25 mouse cellular contexts compared by ENCODE assay signal in genomic region chr3:63872818-63873217, GRCm38 (mm10). TPM values are rescaled to one million over a fixed set of nuclear protein-coding genes. Genes with fewer than 3 reads are reported as not detected.
A peak's percentile ranks its signal among the peaks of the same experiment; 100 is the strongest.
DNase-seq lines count a peak whose midpoint lies in the region; ATAC-seq lines count a peak whose summit lies in the region.
"Had no signal": no experiment of that assay in that cellular context is flagged by ENCODE, and none has a peak within 500 bp of the region (broad histone marks: within the 10 kb centered on the region; RNA-seq: fewer than 3 reads in every experiment).

No protein-coding gene starts in this region.

- no peak for ATAC-seq in hindbrain, embryonic 14.5 days (ENCODE audit: low FRiP score)
- ATAC-seq in midbrain, embryonic 11.5 days (ENCODE audit: low FRiP score), result peak; percentile 36; the same call in 1 of the 2 replicates
- ATAC-seq: activated CD4-positive, CD25-positive, alpha-beta regulatory T cell, adult 4 months; forebrain, embryonic 16.5 days; intestine, postnatal 0 days had no signal

- H3K4me2 ChIP-seq in hindbrain, embryonic 14.5 days (replicated peaks), result no peak overlapping the region
- H3K4me2 ChIP-seq in midbrain, embryonic 11.5 days, result no peak overlapping the region
- H3K4me2 ChIP-seq: embryonic facial prominence, embryonic 13.5 days; forebrain, embryonic 12.5 days; heart, embryonic 13.5 days; hindbrain, embryonic 15.5 days had no signal

- peaks cover 29% of the 10 kb centered on the region for H3K36me3 ChIP-seq in hindbrain, embryonic 10.5 days
- H3K36me3 ChIP-seq in hindbrain, embryonic 14.5 days (replicated peaks; ENCODE audit: control insufficient read depth, insufficient read depth), result no peaks in the 10 kb centered on the region
- no peaks in the 10 kb centered on the region for H3K36me3 ChIP-seq in midbrain, embryonic 11.5 days (ENCODE audit: control insufficient read depth, insufficient read depth, low read length)
- H3K36me3 ChIP-seq in midbrain, embryonic 10.5 days, result peaks cover 28% of the 10 kb centered on the region
- H3K36me3 ChIP-seq: embryonic facial prominence, embryonic 13.5 days; heart, embryonic 10.5 days; heart, embryonic 13.5 days; hindbrain, embryonic 15.5 days had no signal

- peaks cover 30% of the 10 kb centered on the region for H3K4me1 ChIP-seq in hindbrain, embryonic 10.5 days (replicated peaks)
- peaks cover 12% of the 10 kb centered on the region for H3K4me1 ChIP-seq in hindbrain, embryonic 14.5 days (replicated peaks; ENCODE audit: control insufficient read depth, insufficient read depth, low read length)
- H3K4me1 ChIP-seq in midbrain, embryonic 11.5 days (ENCODE audit: control insufficient read depth, insufficient read depth, low read length), result peaks cover 15% of the 10 kb centered on the region
- H3K4me1 ChIP-seq in midbrain, embryonic 10.5 days, result peaks cover 32% of the 10 kb centered on the region
- H3K4me1 ChIP-seq: heart, embryonic 10.5 days; heart, embryonic 13.5 days; hindbrain, embryonic 15.5 days had no signal

- WGBS in hindbrain, embryonic 10.5 days, result 27% methylated on average over 1 of the region's 1 CpGs
- WGBS in hindbrain, embryonic 14.5 days, result 32% methylated on average over 1 of the region's 1 CpGs
- 14% methylated on average over 1 of the region's 1 CpGs for WGBS in midbrain, embryonic 11.5 days
- WGBS in midbrain, embryonic 10.5 days, result 19% methylated on average over 1 of the region's 1 CpGs

- H3K9me3 ChIP-seq in hindbrain, embryonic 10.5 days, result no peaks in the 10 kb centered on the region
- no peaks in the 10 kb centered on the region for H3K9me3 ChIP-seq in hindbrain, embryonic 14.5 days (ENCODE audit: control insufficient read depth, low read length)
- no peaks in the 10 kb centered on the region for H3K9me3 ChIP-seq in midbrain, embryonic 11.5 days (ENCODE audit: control insufficient read depth, low read length)
- H3K9me3 ChIP-seq in midbrain, embryonic 10.5 days (replicated peaks), result no peaks in the 10 kb centered on the region
- H3K9me3 ChIP-seq: embryonic facial prominence, embryonic 13.5 days; forebrain, embryonic 12.5 days; heart, embryonic 10.5 days; heart, embryonic 13.5 days; hindbrain, embryonic 15.5 days had no signal

- DNase-seq in embryo, embryonic 10.5 days (ENCODE audit: low spot score), result peak; percentile 4
- no peak for DNase-seq in embryo, embryonic 9.5 days (ENCODE audit: extremely low spot score)
- no peak for DNase-seq in hindbrain, embryonic 10.5 days (ENCODE audit: low spot score)
- no peak for DNase-seq in hindbrain, embryonic 14.5 days (ENCODE audit: low spot score)
- no peak for DNase-seq in midbrain, embryonic 11.5 days (ENCODE audit: low spot score, missing footprints)
- DNase-seq in midbrain, embryonic 10.5 days (ENCODE audit: low spot score), result no peak
- DNase-seq: adrenal gland, adult 8-10 months; adrenal gland, postnatal 25 days; cerebellum, adult 11-12 months; cerebellum, adult 8-10 months; cerebellum, postnatal 10 days; cerebellum, postnatal 36 days; gastrocnemius, postnatal 10 days; gastrocnemius, postnatal 36 days; heart, adult 2 months; heart, postnatal 14 days; heart, postnatal 4 days had no signal

- no peaks in the 10 kb centered on the region for H3K27me3 ChIP-seq in hindbrain, embryonic 10.5 days (ENCODE audit: insufficient read depth, poor library complexity, severe bottlenecking)
- no peaks in the 10 kb centered on the region for H3K27me3 ChIP-seq in hindbrain, embryonic 14.5 days (ENCODE audit: control insufficient read depth, insufficient read depth, low read length)
- H3K27me3 ChIP-seq in midbrain, embryonic 11.5 days (ENCODE audit: control insufficient read depth, insufficient read depth, low read length), result no peaks in the 10 kb centered on the region
- no peaks in the 10 kb centered on the region for H3K27me3 ChIP-seq in midbrain, embryonic 10.5 days (ENCODE audit: low read depth, poor library complexity, severe bottlenecking)
- H3K27me3 ChIP-seq: embryonic facial prominence, embryonic 13.5 days; forebrain, embryonic 12.5 days; heart, embryonic 13.5 days; hindbrain, embryonic 15.5 days had no signal

- peak overlapping the region; percentile 66 for H3K27ac ChIP-seq in hindbrain, embryonic 10.5 days
- H3K27ac ChIP-seq in hindbrain, embryonic 14.5 days, result no peak overlapping the region
- no peak overlapping the region for H3K27ac ChIP-seq in midbrain, embryonic 11.5 days (ENCODE audit: low read depth, low read length)
- H3K27ac ChIP-seq in midbrain, embryonic 10.5 days (replicated peaks), result no peak overlapping the region; the same call in 1 of the 2 replicates
- H3K27ac ChIP-seq: embryonic facial prominence, embryonic 13.5 days; forebrain, embryonic 12.5 days; heart, adult 2 months; heart, embryonic 10.5 days; heart, embryonic 13.5 days; hindbrain, embryonic 15.5 days had no signal

- no peak overlapping the region for H3K4me3 ChIP-seq in hindbrain, embryonic 10.5 days
- H3K4me3 ChIP-seq in hindbrain, embryonic 14.5 days (replicated peaks; ENCODE audit: low read length), result no peak overlapping the region
- no peak overlapping the region for H3K4me3 ChIP-seq in midbrain, embryonic 11.5 days (ENCODE audit: low read depth, low read length)
- no peak overlapping the region for H3K4me3 ChIP-seq in midbrain, embryonic 10.5 days
- H3K4me3 ChIP-seq: embryonic facial prominence, embryonic 13.5 days; forebrain, embryonic 12.5 days; heart, adult 2 months; heart, embryonic 10.5 days; heart, embryonic 13.5 days; hindbrain, embryonic 15.5 days had no signal

- H3K9ac ChIP-seq in hindbrain, embryonic 14.5 days, result no peak overlapping the region
- H3K9ac ChIP-seq in midbrain, embryonic 11.5 days (ENCODE audit: low read length), result no peak overlapping the region
- H3K9ac ChIP-seq: embryonic facial prominence, embryonic 13.5 days; forebrain, embryonic 12.5 days; heart, embryonic 13.5 days; hindbrain, embryonic 15.5 days had no signal

RNA-seq across cellular contexts. Expression of gene Plch1, which starts 26.5 kb away (rescaled TPM):
- 28.4 and 32.4 TPM in 2 replicates for polyA plus RNA-seq in hindbrain, embryonic 10.5 days (2016; fragmentation: Nextera tagmentation; extraction: Ambion mirVana)
- polyA plus RNA-seq in hindbrain, embryonic 14.5 days (2014; fragmentation: Nextera tagmentation; extraction: Ambion mirVana), result 11.3 and 12.3 TPM in 2 replicates
- 38.7 and 43.6 TPM in 2 replicates for polyA plus RNA-seq in midbrain, embryonic 11.5 days (2014; fragmentation: Nextera tagmentation; extraction: Ambion mirVana)
- polyA plus RNA-seq in midbrain, embryonic 10.5 days (2016; fragmentation: Nextera tagmentation; extraction: Ambion mirVana), result 27.5 and 33.1 TPM in 2 replicates
- polyA plus RNA-seq: activated CD4-positive, CD25-positive, alpha-beta regulatory T cell, adult 4 months had no signal

RNA-seq across cellular contexts. Expression of gene E130311K13Rik, which starts 56.5 kb away (rescaled TPM):
- polyA plus RNA-seq in hindbrain, embryonic 10.5 days (2016; fragmentation: Nextera tagmentation; extraction: Ambion mirVana), result 2.8 and 3.2 TPM in 2 replicates
- polyA plus RNA-seq in hindbrain, embryonic 14.5 days (2014; fragmentation: Nextera tagmentation; extraction: Ambion mirVana), result 6.2 and 7.5 TPM in 2 replicates
- 2.3 and 3.4 TPM in 2 replicates for polyA plus RNA-seq in midbrain, embryonic 11.5 days (2014; fragmentation: Nextera tagmentation; extraction: Ambion mirVana)
- 2.7 and 3.3 TPM in 2 replicates for polyA plus RNA-seq in midbrain, embryonic 10.5 days (2016; fragmentation: Nextera tagmentation; extraction: Ambion mirVana)
